Mouse (Mus musculus) limb, embryonic 10.5 days (tissue): Measurements from ENCODE around the gene Sik3. TPM values are rescaled to one million over a fixed set of nuclear protein-coding genes. Genes with fewer than 3 reads are reported as not detected.
A peak's percentile ranks its signal among the peaks of the same experiment; 100 is the strongest.

Experiments used
- DNase-seq: peaks from one replicate; pipeline ENCODE4 v3.0.0-alpha.2; 2017; ENCODE audit warnings: low spot score
- H3K27ac ChIP-seq: fragments of 300-500 bp; sonication (generic); 2 replicates; pipeline ENCODE4 v1.5.1; 2016; ENCODE audit warnings: mild to moderate bottlenecking
- H3K27me3 ChIP-seq: fragments of 300-500 bp; sonication (generic); 2 replicates; pipeline ENCODE4 v1.6.1; 2016; ENCODE audit warnings: low read depth, mild to moderate bottlenecking; ENCODE audit not compliant: poor library complexity, severe bottlenecking
- H3K36me3 ChIP-seq: fragments of 300-500 bp; sonication (generic); 2 replicates; pipeline ENCODE4 v1.6.1; 2016; ENCODE audit warnings: mild to moderate bottlenecking, moderate library complexity
- H3K4me1 ChIP-seq: fragments of 300-500 bp; sonication (generic); 2 replicates; pipeline ENCODE4 v1.6.1; 2016
- H3K4me3 ChIP-seq: fragments of 300-500 bp; sonication (generic); 2 replicates; pipeline ENCODE4 v1.5.1; 2016; ENCODE audit warnings: mild to moderate bottlenecking, moderate library complexity
- H3K9me3 ChIP-seq: fragments of 300-500 bp; sonication (generic); replicated peaks from 2 replicates; pipeline ENCODE4 v1.6.1; 2016; ENCODE audit warnings: mild to moderate bottlenecking
- WGBS: fragments of 180-500 bp; shearing (Covaris S2); methylation state at CpG from one replicate; pipeline ENCODE4 v1.1.7; 2016; 5-methylcytosine and 5-hydroxymethylcytosine counted together
- polyA plus RNA-seq: library from polyadenylated mRNA; unstranded; fragments of >200 nt; fragmentation: Nextera tagmentation; extraction: Ambion mirVana; gene quantifications from 2 replicates; pipeline ENCODE4 v1.2.1, GENCODE M21; 2016

Sik3 gene
- polyA plus RNA-seq, 1 experiment from 2014 or later: 10.6 TPM

DNA sequence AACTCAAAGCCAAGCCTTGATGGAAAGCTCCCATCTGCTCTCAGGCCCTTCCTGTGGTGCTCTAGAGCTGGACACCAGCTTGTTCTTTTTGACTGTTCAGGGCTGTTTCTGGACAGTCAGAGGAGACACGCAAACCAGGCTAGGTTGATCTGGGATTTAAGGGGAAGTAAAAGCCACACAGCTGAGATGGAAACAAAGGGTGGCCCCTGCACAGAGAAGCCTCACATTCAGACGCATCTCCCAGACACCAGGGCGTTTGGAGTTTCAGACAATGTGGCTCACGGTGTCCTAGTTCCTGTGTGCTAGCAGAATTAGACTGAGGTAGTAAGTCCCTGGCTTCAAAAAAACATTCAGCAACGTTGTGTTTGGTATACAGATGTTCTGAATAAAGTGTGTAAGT lies 6.4 kb upstream of the Sik3 start:
- H3K4me3 ChIP-seq: no peak overlapping the region
- no peaks in the 10 kb centered on the region for H3K36me3 ChIP-seq
- 77% methylated on average over 5 of the region's 5 CpGs for WGBS
- H3K27me3 ChIP-seq: no peaks in the 10 kb centered on the region
- peaks cover 23% of the 10 kb centered on the region for H3K4me1 ChIP-seq
- H3K9me3 ChIP-seq: no peaks in the 10 kb centered on the region
- DNase-seq: no peak
- no peak overlapping the region for H3K27ac ChIP-seq

DNA sequence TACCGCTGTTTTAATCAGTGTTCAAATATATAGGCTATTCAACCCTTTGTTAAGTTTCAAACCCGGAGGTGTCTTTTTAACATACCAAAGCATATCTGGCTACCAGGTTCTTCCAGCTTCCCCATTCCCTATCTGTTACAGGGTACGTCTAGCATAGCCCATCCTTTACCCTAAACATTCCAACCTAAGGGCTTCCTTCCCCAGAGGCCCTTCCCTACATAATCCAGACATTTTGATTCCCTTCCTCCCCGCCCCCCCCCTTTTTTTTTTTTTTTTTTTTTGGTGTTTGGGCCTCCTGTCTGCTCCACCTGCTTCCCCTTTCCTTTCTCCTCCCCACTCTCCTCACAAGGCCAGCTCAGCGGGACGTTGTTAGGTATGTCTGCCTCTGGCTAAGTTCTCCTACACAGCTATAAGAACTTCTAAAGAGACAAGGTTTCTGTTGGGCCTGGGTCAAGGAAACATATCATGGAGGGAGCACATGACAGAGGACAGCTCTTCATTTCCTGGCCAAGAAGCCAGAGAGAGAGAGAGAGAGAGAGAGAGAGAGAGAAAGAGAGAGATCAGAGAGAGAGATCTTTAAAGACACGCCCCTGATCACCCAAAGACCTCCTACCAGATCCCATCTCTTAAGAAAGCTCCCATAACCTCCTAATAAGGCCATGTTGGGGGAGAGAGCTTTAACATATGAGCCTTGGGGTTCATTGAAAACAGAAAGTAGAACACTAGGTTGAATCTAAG lies 3.5 kb upstream of the Sik3 start:
- Histone ChIP-seq H3K27me3 (no peaks in the 10 kb centered on the region), H3K4me1 (peaks cover 41% of the 10 kb centered on the region), H3K4me3 (no peak overlapping the region), H3K27ac (peak overlapping the region; percentile 5; the same call in 1 of the 2 replicates), H3K36me3 (no peaks in the 10 kb centered on the region), H3K9me3 (no peaks in the 10 kb centered on the region)
- no peak for DNase-seq
- WGBS: 72% methylated on average over 7 of the region's 7 CpGs

- Histone ChIP-seq H3K9me3 (no peaks in the 10 kb centered on the region), H3K27ac (no peak overlapping the region), H3K36me3 (no peaks in the 10 kb centered on the region), H3K4me1 (peaks cover 46% of the 10 kb centered on the region), H3K4me3 (no peak overlapping the region), H3K27me3 (no peaks in the 10 kb centered on the region)
- DNase-seq: no peak
- 79% methylated on average over 1 of the region's 1 CpGs for WGBS
Measured at GRCm38 (mm10) chr9:46009669-46009983, 3.0 kb upstream of the Sik3 start.

DNA sequence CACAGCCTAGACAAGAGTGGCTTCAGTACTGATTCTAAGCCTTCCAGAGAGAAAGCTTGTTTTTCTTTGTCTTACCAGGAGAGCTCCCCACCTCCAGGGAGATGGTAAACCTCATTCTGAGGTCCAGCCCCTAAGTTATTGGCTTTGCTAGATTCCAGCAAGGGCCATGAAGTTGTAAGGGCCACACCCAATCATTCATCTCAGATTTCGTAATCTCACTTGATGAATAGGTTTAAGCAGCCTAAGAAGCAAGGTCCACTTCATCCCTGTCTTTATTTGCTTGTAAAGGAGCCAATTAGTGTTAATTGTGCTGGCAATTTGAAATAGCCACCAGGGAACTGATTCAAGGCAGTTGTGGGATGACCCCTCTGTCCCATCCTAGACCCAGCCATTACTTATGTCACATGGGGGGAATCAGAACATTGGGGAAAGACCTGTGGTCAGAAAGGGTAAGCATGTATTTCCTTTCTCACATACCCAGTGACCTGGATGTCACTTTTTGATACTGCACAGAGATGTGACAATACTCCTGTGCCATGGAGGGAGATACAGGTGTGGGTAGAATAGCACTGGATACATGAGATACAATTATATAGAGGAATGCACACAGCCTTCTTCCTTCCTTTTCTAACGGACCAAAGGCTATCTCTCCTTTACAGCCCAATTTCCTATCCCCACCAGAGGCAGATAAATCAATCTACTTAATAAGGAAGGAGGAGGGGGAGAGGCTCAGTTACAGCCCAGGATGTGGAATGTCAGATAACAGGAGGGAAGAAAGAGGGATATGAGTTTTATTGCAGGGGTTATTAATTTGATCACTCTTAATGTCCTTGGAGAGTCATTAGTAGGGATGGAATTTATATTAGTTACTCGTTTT lies 1.3 kb upstream of the Sik3 start:
- Histone ChIP-seq H3K4me3 (peak overlapping the region; percentile 100), H3K27me3 (no peaks in the 10 kb centered on the region), H3K27ac (peak overlapping the region; percentile 99), H3K36me3 (no peaks in the 10 kb centered on the region), H3K4me1 (peaks cover 63% of the 10 kb centered on the region), H3K9me3 (no peaks in the 10 kb centered on the region)
- DNase-seq: no peak
- WGBS: 32% methylated on average over 3 of the region's 3 CpGs

- peak overlapping the region; percentile 100 for H3K4me3 ChIP-seq
- no peak for DNase-seq
- H3K36me3 ChIP-seq: peaks cover 2% of the 10 kb centered on the region
- no peaks in the 10 kb centered on the region for H3K9me3 ChIP-seq
- peak overlapping the region; percentile 99 for H3K27ac ChIP-seq
- H3K4me1 ChIP-seq: peaks cover 68% of the 10 kb centered on the region
- WGBS: under 1% methylated on average over 46 of the region's 46 CpGs
- no peaks in the 10 kb centered on the region for H3K27me3 ChIP-seq
Measured at GRCm38 (mm10) chr9:46013009-46013586, 478 bp downstream of the Sik3 start.

DNA sequence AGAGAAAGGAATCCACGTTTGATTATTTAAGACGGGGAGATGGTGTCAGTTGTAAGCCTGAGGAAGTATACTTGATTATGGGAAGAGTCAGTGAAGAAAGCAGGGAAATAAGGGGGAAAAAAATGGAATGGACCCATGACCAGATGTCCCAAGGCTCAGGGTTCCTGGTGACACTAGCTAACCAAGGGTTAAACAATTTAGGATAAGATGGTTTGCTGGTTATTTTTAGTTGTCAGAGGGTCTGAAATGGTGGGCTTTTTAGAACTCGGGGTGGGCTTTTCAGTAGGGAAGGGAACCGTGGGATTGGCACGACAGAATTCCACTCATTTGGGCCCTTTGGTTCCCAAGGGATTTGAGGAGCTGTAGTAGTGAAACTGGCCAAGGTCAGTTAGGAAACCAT lies 996 bp downstream of the Sik3 start:
- Histone ChIP-seq H3K27me3 (no peaks in the 10 kb centered on the region), H3K4me3 (peak overlapping the region; percentile 100), H3K9me3 (no peaks in the 10 kb centered on the region), H3K27ac (peak overlapping the region; percentile 99), H3K36me3 (peaks cover 7% of the 10 kb centered on the region), H3K4me1 (peaks cover 65% of the 10 kb centered on the region)
- DNase-seq: no peak
- WGBS: 2% methylated on average over 5 of the region's 5 CpGs

DNA sequence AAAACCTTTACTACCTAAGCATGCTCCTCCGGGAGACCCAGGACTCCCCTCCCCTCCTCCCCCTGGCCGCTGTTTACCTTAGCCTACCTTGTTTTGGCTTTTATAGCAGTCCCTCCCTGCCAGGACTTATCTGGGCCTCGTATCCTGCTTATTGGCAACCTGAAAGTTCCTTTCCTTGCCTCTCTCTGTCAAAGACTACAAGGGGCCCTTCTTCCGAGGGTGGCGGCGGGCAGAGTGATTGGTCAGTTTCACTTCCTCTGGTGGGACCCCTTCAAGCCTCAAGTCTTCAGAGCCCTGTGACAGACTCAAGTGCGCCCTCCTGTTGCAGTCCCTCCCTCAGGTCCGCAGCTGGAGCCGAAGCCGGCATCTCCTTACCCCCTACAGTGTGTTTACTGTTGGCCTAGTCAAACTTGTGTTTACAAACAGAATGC lies 1.6 kb downstream of the Sik3 start:
- 2% methylated on average over 10 of the region's 10 CpGs for WGBS
- Histone ChIP-seq H3K27ac (no peak overlapping the region; the same call in 1 of the 2 replicates), H3K36me3 (peaks cover 13% of the 10 kb centered on the region), H3K4me3 (peak overlapping the region; percentile 100), H3K27me3 (no peaks in the 10 kb centered on the region), H3K9me3 (no peaks in the 10 kb centered on the region), H3K4me1 (peaks cover 59% of the 10 kb centered on the region)
- peak; percentile 59 for DNase-seq

DNA sequence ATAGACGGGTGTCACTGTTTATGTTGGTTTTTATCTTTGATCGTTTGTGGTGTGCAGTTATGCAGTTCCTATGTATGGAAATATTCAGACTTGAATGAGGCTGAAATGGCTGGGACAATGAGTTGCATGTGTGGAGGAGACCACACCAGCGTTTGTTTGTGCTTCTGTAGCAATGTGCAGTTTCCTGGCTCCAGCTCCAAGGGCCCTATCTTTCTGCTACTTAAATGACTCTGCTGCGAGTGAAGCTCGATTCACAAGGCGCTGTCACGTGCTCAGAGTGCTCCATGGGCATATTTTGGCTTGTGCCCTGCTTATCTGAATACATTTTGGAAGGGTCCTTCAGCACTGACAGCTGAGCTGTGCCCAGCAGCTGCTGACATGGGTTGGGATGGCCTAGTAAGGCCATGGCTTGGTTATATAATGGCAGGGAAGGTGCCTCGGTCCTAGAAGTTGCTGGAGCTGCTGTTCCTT lies 2.5 kb downstream of the Sik3 start:
- no peak for DNase-seq
- H3K4me1 ChIP-seq: peaks cover 54% of the 10 kb centered on the region
- H3K27ac ChIP-seq: no peak overlapping the region
- H3K27me3 ChIP-seq: no peaks in the 10 kb centered on the region
- H3K9me3 ChIP-seq: no peaks in the 10 kb centered on the region
- peaks cover 20% of the 10 kb centered on the region for H3K36me3 ChIP-seq
- H3K4me3 ChIP-seq: peak overlapping the region; percentile 100; the same call in 1 of the 2 replicates
- WGBS: 45% methylated on average over 8 of the region's 8 CpGs

- H3K27ac ChIP-seq: no peak overlapping the region
- no peak overlapping the region for H3K4me3 ChIP-seq
- H3K9me3 ChIP-seq: no peaks in the 10 kb centered on the region
- WGBS: 64% methylated on average over 9 of the region's 9 CpGs
- peaks cover 22% of the 10 kb centered on the region for H3K36me3 ChIP-seq
- no peak for DNase-seq
- peaks cover 51% of the 10 kb centered on the region for H3K4me1 ChIP-seq
- no peaks in the 10 kb centered on the region for H3K27me3 ChIP-seq
Measured at GRCm38 (mm10) chr9:46015831-46016230, 3.2 kb downstream of the Sik3 start.

GRCm38 (mm10) chr9:46016417-46016816 lies 3.8 kb downstream of the Sik3 start:
- H3K4me1 ChIP-seq: peaks cover 45% of the 10 kb centered on the region
- 69% methylated on average over 4 of the region's 4 CpGs for WGBS
- no peaks in the 10 kb centered on the region for H3K27me3 ChIP-seq
- peaks cover 28% of the 10 kb centered on the region for H3K36me3 ChIP-seq
- no peak overlapping the region for H3K4me3 ChIP-seq
- H3K27ac ChIP-seq: no peak overlapping the region
- DNase-seq: no peak
- H3K9me3 ChIP-seq: no peaks in the 10 kb centered on the region

- H3K9me3 ChIP-seq: no peaks in the 10 kb centered on the region
- DNase-seq: no peak
- H3K36me3 ChIP-seq: peaks cover 30% of the 10 kb centered on the region
- 95% methylated on average over 6 of the region's 6 CpGs for WGBS
- H3K27ac ChIP-seq: no peak overlapping the region
- peaks cover 35% of the 10 kb centered on the region for H3K4me1 ChIP-seq
- H3K27me3 ChIP-seq: no peaks in the 10 kb centered on the region
- H3K4me3 ChIP-seq: no peak overlapping the region
Measured at GRCm38 (mm10) chr9:46018316-46018715, 5.7 kb downstream of the Sik3 start.

- Histone ChIP-seq H3K36me3 (peaks cover 37% of the 10 kb centered on the region), H3K9me3 (no peaks in the 10 kb centered on the region), H3K4me1 (peaks cover 18% of the 10 kb centered on the region), H3K27me3 (no peaks in the 10 kb centered on the region), H3K27ac (no peak overlapping the region), H3K4me3 (no peak overlapping the region)
- DNase-seq: no peak
- 87% methylated on average over 6 of the region's 6 CpGs for WGBS
Measured at GRCm38 (mm10) chr9:46019975-46020374, 7.4 kb downstream of the Sik3 start.

DNA sequence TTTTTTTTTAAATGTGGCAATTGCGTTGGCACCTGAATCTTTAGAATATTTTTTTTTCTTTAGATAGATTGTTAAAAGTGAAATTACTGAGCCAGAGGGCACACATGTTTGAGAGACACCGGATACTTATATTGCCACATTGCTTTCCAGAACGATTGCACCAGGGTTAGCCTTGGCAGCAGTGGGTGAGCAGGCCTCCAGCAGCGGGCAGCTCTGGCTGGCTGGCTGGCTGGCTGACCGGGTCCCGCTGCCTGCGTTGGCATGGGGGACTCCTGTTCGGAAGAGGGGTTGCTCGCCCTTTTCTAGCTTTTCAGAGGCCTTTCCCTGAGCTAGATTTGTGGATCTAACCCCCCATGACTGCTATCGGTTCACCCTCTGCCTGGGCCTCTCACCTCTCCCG lies 11.0 kb downstream of the Sik3 start:
- peaks cover 5% of the 10 kb centered on the region; the same call in 1 of the 2 replicates for H3K4me1 ChIP-seq
- no peaks in the 10 kb centered on the region for H3K9me3 ChIP-seq
- WGBS: 95% methylated on average over 11 of the region's 11 CpGs
- H3K4me3 ChIP-seq: no peak overlapping the region
- H3K36me3 ChIP-seq: peaks cover 36% of the 10 kb centered on the region
- DNase-seq: no peak
- no peak overlapping the region for H3K27ac ChIP-seq
- H3K27me3 ChIP-seq: no peaks in the 10 kb centered on the region
